Mouse (Mus musculus): ENCODE measurements around the gene Cit.

Gene Cit

GRCm38 (mm10) chr5:116052171-116052570 is 207.1 kb downstream of the Cit start:
- no peak for DNase-seq

GRCm38 (mm10) chr5:116052826-116053225 is 207.7 kb downstream of the Cit start:
- DNase-seq = no peak
